Mouse (Mus musculus): ENCODE results near the gene AC124108.1.

The AC124108.1 gene

DNA sequence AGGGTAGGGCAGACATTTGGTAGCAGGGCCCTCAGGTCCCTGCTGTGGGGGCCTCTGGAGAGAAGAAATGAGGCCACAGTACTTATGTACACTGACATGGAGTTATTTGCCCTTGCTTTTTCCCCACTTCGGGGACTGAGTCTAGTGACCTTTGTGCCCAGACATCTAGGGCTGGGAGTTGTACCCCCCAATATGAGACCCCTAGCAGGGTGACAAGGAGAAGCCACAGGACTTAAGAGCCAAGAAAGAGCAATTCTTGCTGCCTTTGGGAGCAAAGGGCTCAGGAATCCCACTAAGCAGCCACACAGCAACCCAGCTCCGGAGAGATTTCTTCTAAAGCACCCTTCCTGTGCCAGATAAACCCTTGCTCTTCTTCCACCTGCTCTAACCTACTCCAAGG is 10.7 kb downstream of the AC124108.1 start:
- peak in 1 of 2 experiments; percentile 3 for DNase-seq

DNA sequence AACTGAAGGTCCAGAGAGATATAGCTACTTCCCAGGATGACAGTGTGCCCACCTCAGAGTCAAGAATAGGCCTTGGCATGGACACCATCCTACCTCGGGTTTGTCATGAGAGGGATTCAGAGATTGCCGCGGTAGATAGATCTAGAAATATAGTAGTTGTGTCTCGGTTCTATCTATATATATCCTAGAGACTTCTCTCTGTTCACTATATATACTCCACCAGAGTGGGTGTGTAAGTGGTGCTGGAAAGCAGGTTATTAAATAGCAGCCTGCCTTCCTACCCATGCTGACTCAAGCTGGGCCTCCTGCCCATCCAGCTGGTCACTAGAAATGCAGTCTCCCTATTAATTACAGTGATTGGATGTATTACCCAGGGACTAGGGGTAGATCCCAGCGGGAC is 11.5 kb downstream of the AC124108.1 start:
- no peak for DNase-seq

DNA sequence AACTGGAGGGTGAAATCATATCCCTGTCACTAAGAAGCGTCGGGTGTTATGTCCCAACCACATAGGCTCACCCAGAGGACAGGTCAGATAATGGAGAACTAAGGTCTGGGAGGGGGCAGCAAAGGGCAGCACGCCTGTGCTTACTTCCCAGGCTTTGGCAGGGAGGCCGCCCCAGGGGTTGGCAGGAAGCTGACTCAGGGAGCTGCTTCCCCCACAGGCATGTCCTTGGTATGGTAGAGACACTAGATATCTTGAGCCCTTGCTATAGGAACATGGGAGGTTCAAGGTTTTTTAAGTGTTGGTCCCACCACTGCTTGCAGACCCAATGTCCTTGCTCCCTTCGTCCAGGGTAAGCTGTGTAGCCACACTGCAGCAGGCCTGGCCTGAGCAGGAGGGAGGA is 14.7 kb downstream of the AC124108.1 start:
- DNase-seq = no peak

DNA sequence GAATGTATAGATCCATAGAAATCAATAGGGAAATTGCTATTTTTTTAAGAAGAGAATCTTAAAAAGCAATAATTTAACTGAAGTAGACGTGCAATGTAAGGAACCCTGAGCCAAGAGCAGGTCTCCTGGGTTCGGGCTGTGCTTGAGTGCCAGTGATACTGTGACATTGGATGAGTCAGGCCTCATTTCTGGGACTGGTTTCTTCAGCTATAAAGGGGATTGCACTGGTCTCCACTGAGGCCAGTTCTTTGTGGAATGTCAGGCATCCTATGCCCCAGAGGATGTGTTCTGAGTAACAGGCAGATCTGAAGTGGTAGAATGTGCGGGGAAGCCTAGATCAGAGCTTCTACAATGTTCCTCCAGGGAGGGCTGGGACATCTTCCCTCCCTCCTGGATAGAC is 15.6 kb downstream of the AC124108.1 start:
- no peak for DNase-seq

DNA sequence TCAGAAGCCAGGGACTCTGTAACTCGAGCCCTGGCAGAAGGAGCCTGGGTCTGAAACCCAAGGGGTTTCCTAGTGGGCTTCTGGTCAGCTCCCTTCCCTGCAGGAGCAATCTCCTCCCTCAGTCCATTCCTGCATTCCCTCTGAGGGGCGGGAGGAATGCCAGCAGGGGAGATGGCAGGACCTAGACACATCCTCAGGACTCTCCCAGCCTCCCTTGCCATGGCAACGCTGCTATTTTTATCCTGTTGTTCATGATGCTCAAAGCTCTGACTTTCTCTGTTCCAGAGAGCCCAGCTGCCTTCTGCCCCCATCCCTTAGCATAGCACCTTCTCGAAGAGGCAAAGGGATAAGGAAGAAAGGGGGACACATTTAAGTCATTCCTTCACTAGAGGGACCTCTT is 16.9 kb downstream of the AC124108.1 start:
- DNase-seq = no peak

DNA sequence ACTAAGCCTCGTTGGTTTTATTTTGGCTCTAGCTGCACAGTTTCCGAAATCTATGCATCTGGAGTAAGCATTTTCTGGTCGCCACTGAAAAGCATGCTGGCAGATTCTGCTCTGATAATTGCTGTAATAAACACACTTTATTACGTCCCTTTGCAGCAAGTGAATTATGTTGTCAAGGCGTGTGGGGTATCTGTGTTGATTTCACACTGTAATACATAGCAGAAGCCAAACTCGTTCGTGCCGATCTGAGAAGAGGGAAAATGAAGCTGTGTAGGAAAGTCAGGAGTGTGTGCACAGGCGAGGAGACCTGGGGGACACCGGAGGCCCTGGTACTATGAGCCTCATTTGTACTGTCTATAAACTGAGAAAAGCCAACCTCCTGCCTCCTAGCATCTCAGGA is 18.1 kb downstream of the AC124108.1 start:
- no peak for DNase-seq

DNA sequence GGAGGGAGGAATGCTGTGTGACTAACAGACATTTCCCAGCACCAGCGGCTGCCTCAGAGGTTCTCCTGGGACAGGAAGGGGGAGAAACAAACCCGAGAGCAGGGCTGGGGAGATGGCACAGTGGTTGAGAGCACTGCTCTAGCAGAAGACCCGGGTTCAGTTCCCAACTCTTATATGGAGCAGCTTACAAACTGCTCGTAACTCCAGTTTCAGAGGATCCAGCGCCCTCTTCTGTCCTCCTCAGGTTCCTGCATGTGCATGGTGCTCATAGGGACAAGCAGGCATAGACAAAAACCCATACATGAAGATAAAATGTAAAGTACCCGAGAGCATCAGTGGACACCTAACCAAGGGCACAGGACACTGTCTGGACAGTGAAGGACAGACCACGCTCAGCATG is 19.7 kb downstream of the AC124108.1 start:
- peak in 1 of 2 experiments; percentile 52 for DNase-seq

DNA sequence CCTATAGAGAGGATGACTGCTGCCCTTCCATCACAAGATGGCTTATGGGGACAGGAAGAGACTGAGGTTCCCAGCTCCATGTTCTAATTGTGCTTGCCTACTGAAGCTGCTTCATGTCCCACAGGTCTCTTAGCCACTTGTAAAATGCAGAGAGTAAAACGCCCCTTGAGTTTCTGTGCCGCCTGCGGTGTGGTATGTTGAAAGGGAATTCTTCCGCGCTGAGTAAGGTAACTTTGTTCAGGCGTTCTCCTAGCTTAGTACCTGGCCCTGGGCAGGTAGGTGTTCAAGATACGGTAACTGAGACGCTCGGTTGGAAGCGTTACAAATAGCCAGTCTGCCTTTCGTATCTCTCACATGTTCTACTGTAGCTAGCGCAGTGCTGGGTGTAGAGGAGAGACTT is 20.4 kb downstream of the AC124108.1 start:
- DNase-seq = no peak

DNA sequence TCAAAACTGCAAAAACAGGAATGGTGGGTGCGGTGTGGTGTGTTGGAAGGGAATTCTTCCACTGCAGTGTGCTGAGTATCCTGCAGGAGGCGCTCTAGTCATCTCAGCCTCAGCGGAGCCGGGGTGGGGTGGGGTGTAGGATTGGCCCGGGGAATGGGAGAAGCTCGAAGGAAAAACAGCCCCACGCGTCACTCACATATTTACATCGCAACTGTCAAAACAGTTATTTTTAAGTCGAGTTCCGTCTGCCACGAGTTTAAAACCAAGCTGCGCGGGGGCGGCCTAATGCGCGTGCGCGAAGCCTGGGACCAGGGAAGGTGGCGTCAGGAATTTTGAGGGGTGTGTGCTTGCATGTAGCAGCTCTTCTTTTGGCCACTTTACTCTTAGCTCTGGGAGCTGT is 21.0 kb downstream of the AC124108.1 start:
- peak; percentile 73 to 79 for DNase-seq

DNA sequence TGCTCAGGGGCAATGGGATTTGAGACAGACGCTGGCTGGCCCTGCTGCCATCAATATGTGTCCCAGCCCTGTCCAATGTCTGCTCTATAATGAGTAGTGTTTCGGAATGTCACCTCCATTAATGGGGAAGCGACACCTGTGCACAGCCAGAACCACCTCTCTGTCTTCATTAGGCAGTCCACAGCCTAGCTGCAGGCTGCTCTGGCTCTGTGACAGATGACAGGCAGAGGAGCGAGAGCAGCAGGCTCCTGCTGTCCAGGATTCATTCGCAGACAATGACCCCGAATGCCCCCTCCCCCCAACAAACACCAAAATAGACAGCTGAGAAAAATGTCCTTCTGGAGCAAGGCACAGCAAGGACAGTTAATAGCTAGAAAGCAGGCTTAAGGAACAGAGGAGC is 21.8 kb downstream of the AC124108.1 start:
- DNase-seq = no peak

DNA sequence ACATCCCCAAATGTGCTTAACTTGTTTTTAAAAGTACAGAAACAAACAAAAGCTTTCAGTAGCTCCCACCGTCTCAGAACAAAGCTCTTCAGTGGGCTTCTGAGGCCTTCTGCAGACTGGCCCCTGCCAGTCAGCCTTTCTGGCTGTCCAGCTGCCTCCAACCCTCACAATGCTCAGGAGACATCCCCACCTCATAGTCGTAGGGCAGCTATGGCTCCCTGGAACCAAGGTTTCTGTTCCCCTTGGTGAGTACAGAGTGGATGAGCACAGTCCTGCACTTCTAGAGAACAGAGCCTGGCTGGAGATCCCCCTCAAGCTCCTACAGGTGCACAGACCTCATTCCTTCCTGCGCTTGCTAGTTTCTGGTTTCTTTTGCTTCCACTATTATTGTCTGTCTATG is 25.0 kb downstream of the AC124108.1 start:
- no peak for DNase-seq

DNA sequence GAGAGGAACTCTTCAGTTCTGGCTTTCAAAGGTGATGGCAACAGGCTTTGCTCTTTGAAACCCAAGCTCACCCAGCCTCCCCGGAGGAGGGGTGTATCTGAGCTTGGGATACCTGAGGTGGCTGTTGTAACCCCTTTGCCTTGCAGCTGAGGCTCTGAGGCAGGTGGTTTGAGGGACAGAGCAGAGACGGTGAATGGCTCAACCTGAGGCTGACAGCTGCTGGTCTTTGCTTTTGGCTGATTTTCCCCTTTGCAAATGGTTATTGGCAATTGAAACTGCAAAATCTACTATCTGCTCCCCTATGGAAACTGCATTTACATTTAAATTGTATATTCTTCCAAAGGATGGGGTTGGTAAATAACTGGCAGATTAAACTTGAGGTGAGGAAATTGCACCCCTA is 30.4 kb downstream of the AC124108.1 start:
- no peak for DNase-seq

DNA sequence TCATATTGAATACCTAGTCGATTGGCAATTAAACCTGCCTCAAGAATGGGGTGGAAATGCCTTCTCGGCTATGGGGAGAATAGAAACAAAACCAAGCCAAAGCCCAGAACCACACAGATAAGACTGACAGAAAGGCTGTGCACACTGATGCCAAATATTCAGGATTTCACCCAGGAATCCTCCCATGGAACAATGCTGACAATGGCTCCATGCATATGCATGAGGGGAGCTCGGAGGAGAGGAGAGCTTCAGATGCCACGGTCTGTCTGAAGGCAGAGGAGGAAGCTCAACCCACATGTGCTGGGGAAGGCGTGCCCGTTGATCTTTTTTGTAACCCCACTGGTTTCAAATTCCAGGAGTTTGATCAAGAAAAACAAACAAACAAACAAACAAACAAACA is 30.9 kb downstream of the AC124108.1 start:
- DNase-seq = no peak

DNA sequence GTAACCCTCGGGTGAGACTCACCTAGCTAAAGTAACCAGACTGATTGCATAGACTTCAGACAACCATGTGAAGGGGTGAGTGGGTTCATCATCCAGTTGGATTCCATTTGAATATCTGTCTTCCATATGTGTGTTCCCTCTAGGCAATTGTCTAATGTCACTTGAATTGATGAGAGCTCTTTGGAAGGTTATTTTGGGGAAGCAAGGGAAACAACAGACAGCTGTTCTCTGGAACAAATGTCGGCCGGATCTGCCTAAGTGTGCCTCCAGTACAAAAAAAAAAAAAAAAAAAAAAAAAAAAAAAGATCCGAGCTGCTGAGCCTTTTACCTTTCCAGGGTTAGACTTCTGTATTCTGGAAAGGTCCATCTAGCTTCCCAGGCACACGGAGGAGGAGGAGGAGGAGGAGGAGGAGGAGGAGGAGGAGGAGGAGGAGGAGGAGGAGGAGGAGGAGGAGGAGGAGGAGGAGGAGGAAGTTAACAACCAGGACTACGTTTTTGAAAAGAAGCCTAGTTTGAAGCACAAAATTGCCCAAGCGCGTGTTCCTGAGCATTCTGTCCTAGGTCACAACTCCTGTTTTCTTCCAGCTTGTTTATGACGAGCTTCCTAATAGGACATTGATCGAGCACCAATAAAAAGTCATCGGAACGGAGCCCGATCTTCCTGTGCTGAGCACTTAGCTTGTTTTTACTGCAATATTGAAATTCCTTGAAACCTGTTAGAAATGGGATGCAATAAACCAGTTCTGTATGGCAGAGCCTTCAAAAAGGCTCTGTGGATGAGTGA is 35.2 kb downstream of the AC124108.1 start:
- no peak for DNase-seq

DNA sequence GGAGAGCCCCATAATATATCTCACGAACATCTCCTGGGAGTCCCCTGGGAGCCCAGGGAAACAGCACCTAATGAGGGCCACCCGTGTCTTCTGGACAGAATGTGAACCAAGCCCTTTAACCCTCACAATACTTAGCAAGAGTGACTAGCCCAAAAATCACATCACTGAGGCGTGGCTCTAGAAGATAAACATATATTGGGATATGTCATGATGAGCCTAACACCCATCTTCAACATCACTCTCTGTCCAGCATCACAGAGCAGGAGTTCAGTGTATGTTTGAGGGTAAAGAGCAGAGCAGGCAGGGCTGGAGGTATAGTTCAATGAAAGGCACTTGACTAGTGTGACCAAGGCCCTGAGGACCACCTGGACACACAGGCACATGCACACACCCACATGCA is 38.4 kb downstream of the AC124108.1 start, which contains the start of gene Gm10188:
Gm10188 (minus strand) TSS at position 101 of the 400 bp plus-strand sequence.
- no peak for DNase-seq

DNA sequence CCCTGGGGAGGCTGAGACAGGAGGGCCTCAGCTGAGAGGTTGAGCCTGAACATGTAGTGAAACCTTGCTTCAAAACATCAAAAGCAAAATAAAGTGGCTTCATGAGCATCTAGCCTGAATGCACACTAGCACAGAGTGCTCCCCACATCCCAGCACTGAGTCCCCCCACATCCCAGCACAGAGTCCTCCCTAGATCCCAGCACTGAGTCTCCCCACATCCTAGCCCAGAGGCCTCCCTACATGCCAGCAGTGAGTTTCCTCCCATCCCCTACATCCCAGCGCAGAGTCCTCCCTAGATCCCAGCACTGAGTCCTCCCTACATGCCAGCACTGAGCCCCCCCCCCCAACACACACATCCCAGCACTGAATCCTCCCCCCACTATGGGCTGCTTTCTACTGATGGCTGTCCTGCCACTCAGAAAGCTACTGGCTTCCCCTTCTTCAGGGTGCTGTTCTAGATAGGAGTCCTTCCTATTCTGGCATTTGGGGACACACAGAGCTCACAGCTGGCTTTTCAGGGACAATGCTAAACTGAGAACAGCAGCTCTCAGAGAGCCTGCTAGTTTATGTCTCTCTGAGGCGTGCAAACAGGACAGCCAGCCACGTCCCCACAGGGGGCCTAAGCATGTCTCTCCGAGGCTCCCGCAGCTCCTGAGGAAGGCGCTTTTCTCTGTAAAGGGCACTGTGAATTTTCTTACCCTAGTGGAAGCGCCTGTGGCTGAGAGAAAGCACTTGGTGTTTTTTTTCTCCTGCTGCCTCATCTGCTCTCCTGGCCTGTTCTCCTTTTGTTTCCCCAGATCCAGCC is 40.4 kb downstream of the AC124108.1 start:
- no peak for DNase-seq

DNA sequence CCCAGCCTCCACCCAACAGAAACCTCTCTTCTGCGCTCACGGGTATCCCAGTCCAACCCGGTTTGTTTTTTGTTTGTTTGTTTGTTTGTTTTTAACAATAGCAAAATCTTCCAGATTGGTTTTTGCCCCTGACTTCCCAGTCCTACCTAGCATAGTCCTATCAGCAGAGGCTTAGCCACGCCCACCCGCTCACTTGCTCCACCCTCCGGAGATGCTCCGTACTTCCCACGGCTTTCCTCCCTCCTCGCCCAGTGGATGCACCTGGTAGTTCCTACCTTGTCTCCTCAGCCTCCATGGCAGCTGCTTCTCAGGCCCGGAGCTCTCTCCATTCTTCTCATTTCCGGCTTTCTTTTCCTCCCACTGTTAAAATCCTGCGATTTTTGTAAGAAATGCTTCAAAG is 42.3 kb downstream of the AC124108.1 start:
- DNase-seq = peak; percentile 37 to 48

DNA sequence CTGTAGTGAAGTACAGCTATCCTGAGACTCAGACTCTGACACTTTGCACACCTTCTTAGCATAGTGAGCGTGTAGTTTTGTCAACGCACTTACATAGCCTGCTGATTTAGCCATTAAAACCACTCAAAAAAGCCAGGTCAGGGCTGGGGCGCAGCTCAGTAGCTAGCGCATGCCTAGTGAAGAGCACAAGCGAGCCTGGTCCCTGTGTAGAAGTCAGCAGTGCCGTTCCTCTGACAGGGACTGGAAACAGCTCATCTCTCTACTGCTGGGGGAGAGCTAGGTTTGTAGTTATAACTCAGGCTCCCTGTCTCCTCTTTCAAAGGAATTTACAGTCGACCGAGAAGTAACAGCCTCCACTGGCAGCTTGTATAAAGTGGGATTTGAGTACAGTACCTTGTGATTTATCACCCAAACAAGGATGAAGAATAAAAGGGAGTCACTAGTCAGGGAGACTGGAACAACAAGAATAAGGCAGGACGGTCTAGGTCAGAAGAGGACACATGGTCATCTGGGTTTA is 43.6 kb downstream of the AC124108.1 start:
- no peak for DNase-seq

DNA sequence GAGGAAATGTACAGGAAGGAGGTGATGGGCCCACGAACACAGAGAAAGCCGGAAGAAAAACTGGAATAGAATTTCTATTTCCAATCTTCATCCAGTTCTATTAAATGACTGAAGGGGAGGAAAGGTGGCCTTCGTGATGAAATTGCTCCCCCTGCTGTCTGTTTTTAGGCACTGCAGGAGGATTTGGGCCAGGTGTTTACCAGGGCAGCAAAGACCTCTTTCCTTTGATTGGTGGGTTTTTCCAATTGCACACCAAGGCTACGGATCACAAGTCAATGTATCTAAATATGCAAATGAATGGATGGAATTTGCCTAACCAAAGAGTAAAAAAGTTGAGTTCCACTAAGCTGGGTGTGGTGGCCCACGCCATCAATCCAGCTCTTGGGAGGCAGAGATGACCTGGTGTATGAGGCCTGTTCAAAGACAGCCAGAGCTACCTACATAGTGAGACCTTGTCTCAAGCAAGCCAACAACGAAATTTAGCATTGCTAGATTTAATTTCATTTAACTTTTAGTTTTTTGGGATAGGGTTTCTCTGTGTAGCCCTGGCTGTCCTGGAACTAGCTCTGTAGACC is 46.4 kb downstream of the AC124108.1 start:
- peak; percentile 38 to 75 for DNase-seq

DNA sequence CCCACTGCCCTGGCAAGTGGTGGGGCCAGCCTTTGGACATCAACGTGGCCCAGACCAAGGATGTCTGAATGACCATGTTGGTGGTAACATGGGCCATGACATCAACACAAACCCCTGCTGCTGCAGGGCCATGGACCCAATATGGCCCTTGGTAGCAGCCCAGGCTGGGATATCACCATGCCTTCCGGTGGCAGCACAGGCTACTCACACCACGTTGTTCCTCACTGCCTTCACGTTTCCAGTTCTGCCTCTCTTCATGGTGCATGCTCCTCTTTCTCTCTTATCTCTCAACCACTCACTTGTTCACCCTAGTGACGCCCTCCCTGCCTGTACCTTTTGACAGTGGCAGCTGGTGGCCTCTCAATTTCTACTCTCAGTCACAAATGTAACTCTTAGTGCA is 53.8 kb downstream of the AC124108.1 start:
- no peak for DNase-seq

DNA sequence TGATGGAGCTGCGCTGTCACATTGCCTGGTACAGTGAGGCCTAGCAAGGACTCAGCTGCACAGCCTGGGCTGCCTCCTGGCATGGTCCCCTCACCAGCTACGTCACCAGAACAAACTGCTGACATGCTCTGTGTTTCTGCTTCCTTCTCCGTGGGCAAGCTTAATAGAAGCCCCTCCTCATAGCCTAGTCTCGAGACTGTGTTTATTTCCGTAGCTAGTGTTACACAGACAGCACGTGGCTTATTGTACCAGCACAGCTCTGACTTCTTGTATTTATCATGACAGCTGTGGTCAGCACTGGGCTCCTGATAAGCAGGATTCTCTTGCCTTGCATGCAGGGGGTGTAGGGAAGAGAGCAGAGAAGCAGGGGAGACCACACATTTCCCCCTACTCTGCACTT is 54.9 kb downstream of the AC124108.1 start:
- peak; percentile 49 to 66 for DNase-seq

DNA sequence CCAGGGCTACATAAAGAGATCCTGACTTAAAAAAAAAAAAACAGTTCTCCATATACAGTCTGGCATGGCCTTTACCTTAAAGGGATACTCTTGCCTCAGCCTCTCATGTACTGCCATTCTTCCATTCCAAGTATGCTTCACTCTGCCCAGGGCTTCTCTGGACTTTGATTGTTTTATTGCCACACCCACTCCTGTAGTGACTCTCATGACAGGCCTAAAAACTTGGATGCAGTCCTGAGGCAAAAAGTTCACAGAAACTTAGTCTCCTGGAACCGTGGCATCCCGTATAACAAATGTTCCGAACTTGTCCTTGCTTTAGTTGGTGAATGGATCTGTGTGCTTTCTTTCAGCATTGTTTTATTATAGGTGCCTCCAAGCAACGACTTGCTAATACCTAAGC is 55.4 kb downstream of the AC124108.1 start:
- DNase-seq = no peak

DNA sequence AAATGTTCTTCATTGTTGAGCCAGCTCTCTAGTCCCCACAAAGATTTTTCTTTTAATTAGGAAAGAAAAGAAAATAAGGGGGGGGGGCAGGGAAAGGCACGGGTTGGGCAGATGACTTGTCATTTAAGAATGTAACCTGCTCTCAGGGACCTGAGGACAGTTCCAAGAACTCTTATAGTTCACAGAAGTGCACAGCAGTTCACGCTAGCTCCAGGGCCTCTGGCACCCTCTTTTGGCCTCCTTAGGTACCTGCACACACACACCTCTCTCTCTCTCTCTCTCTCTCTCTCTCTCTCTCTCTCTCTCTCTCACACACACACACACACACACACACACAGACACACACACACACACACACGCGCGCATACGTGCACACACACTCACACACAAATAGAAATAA is 63.2 kb downstream of the AC124108.1 start:
- no peak for DNase-seq
